Mouse (Mus musculus): ENCODE data around the gene Mgat4d.

GRCm38 (mm10) chr8:83426104-83426759, 78.0 kb downstream of the Mgat4d start:
- TF ChIP-seq CTCF (IDR thresholded peaks at IDR 0.05; ENCODE audit: low read depth) (no peak), EP300 (optimal IDR thresholded peaks at IDR 0.05) (no peak)

Measured in stomach, postnatal 0 days (tissue).